In genomic region chr8:57086811-57087210, GRCm38 (mm10) we compare ENCODE assay signal across 16 mouse cellular contexts.
"Had no signal": no experiment of that assay in that cellular context is flagged by ENCODE, and none has a peak within 500 bp of the region (broad histone marks: within the 10 kb centered on the region; RNA-seq: fewer than 3 reads in every experiment).

No protein-coding gene starts in this region.

- H3K27me3 ChIP-seq: neural tube, embryonic 13.5 days; neural tube, embryonic 15.5 days; stomach, embryonic 15.5 days had no signal

- H3K9me3 ChIP-seq: neural tube, embryonic 13.5 days; neural tube, embryonic 15.5 days; stomach, embryonic 15.5 days had no signal

- H3K4me2 ChIP-seq: neural tube, embryonic 13.5 days; neural tube, embryonic 15.5 days; stomach, embryonic 15.5 days had no signal

- H3K4me3 ChIP-seq: neural tube, embryonic 13.5 days; neural tube, embryonic 15.5 days; stomach, embryonic 15.5 days had no signal

- H3K36me3 ChIP-seq: neural tube, embryonic 13.5 days; neural tube, embryonic 15.5 days; stomach, embryonic 15.5 days had no signal

- H3K9ac ChIP-seq: neural tube, embryonic 13.5 days; neural tube, embryonic 15.5 days; stomach, embryonic 15.5 days had no signal

- DNase-seq: retina, postnatal 1 day; right cerebral cortex, adult 18-20 months; right cerebral cortex, postnatal 14 days; right cerebral cortex, postnatal 25 days; right cerebral cortex, postnatal 4 days; spleen, adult 18-20 months; thymus, adult 18-20 months; thymus, adult 2 months; thymus, postnatal 14 days; thymus, postnatal 25 days; thymus, postnatal 36 days; thymus, postnatal 4 days had no signal

- H3K4me1 ChIP-seq: neural tube, embryonic 13.5 days; neural tube, embryonic 15.5 days; stomach, embryonic 15.5 days had no signal

- H3K27ac ChIP-seq: neural tube, embryonic 13.5 days; neural tube, embryonic 15.5 days; stomach, embryonic 15.5 days; stomach, postnatal 0 days had no signal
